Mouse (Mus musculus) heart, adult 2 months (tissue): ENCODE measurements at regions not wholly inside any gene's neighbourhood (a gene's known extent, or its start where the extent isn't known, plus 50 kb on each side); places are given as distances from the start of the nearest gene placed in this dataset.

Experiments used
- DNase-seq, 2 experiments: peaks; one replicate each; pipeline ENCODE4 v3.0.0; 2021
- H3K27ac ChIP-seq: fragments of 200-600 bp; 2 replicates; pipeline ENCODE4 v1.8.1; 2022
- H3K27me3 ChIP-seq: fragments of 200-500 bp; 2 replicates; pipeline ENCODE4 v1.6.1; 2012; ENCODE audit warnings: mild to moderate bottlenecking, low read length, inconsistent platforms, mixed read lengths; ENCODE audit not compliant: control insufficient read depth, insufficient read depth
- H3K36me3 ChIP-seq: fragments of 200-500 bp; 2 replicates; pipeline ENCODE4 v1.6.1; 2012; ENCODE audit warnings: low read length, inconsistent platforms; ENCODE audit not compliant: control insufficient read depth, insufficient read depth
- H3K4me1 ChIP-seq: fragments of 200-500 bp; 2 replicates; pipeline ENCODE4 v1.6.1; 2011; ENCODE audit warnings: low read length; ENCODE audit not compliant: control insufficient read depth, insufficient read depth
- H3K4me3 ChIP-seq: fragments of 200-600 bp; 2 replicates; pipeline ENCODE4 v1.8.1; 2022
- H3K79me2 ChIP-seq: fragments of 200-500 bp; replicated peaks from 2 replicates; pipeline ENCODE4 v1.6.1; 2012; ENCODE audit warnings: mild to moderate bottlenecking, inconsistent platforms, low read length, moderate library complexity, mixed read lengths; ENCODE audit not compliant: control insufficient read depth, insufficient read depth
- H3K9ac ChIP-seq: fragments of 200-500 bp; 2 replicates; pipeline ENCODE4 v1.6.1; 2012; ENCODE audit warnings: low read depth, mild to moderate bottlenecking, control low read depth, inconsistent platforms, low read length, mixed read lengths
- CTCF ChIP-seq: fragments of 200-600 bp; IDR thresholded peaks from 2 replicates; pipeline ENCODE4 v1.8.1; 2022; ENCODE audit warnings: antibody characterized with exemption, mild to moderate bottlenecking, moderate library complexity
- EP300 ChIP-seq: fragments of 200-500 bp; IDR thresholded peaks from 2 replicates; pipeline ENCODE4 v1.6.1; 2011; ENCODE audit warnings: low read depth, low read length, control low read depth; ENCODE audit not compliant: insufficient read depth
- POLR2A ChIP-seq: fragments of 200-500 bp; IDR thresholded peaks from 2 replicates; pipeline ENCODE4 v1.6.1; 2011; ENCODE audit warnings: mild to moderate bottlenecking, low read depth, low read length, control low read depth; ENCODE audit not compliant: insufficient read depth
- WGBS: fragments of 180-500 bp; shearing (Covaris S2); methylation state at CpG from one replicate; pipeline ENCODE4 v1.1.7; 2018; 5-methylcytosine and 5-hydroxymethylcytosine counted together
- intact Hi-C: fragments of 180-260 bp; cut with DNase I; formaldehyde crosslinking; loops from one replicate; pipeline ENCODE4 v1.15.1; 2025

DNA sequence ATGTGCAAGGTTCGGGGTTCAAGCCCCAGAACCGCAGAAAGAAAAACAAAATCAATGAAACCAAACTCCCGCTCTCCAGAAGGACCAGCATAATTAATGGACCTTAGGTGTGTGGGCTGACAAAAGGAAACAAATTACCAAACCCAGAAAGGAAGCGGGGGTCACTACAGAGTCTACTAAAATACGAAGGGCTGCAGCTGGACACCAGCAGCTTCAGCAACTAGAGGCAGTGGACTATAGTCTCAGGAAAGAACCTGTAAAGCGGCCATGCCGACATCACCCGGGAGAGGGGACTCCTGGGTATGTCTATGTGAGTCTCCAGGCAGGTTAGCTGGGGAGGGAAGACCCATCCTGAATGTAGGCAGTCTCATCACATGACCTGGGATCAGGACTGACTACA lies 55.5 kb upstream of the Ppp2r5c start:
- Histone ChIP-seq H3K79me2 (no peaks in the 10 kb centered on the region), H3K27me3 (no peaks in the 10 kb centered on the region), H3K4me3 (no peak overlapping the region), H3K4me1 (no peaks in the 10 kb centered on the region), H3K36me3 (no peaks in the 10 kb centered on the region), H3K9ac (no peak overlapping the region), H3K27ac (no peak overlapping the region)
- intact Hi-C loops = no loop called here
- no peak for TF ChIP-seq EP300
- TF ChIP-seq POLR2A = no peak
- no peak for TF ChIP-seq CTCF
- 74% methylated on average over 8 of the region's 8 CpGs for WGBS
- no peak for DNase-seq

- TF ChIP-seq POLR2A = no peak
- no peak for TF ChIP-seq EP300
- no peak for TF ChIP-seq CTCF
- Histone ChIP-seq H3K4me1 (no peaks in the 10 kb centered on the region), H3K27ac (no peak overlapping the region), H3K4me3 (no peak overlapping the region), H3K27me3 (no peaks in the 10 kb centered on the region), H3K9ac (no peak overlapping the region), H3K36me3 (no peaks in the 10 kb centered on the region), H3K79me2 (no peaks in the 10 kb centered on the region)
- 66% methylated on average over 7 of the region's 7 CpGs for WGBS
- intact Hi-C loops = no loop called here
- DNase-seq = no peak
Measured at GRCm38 (mm10) chr12:110393555-110393954, 53.4 kb upstream of the Ppp2r5c start.
